ENCODE assay signal across 7 mouse cellular contexts in genomic region chr13:59769296-59770163, GRCm38 (mm10). TPM values are rescaled to one million over a fixed set of nuclear protein-coding genes. Genes with fewer than 3 reads are reported as not detected.
DNase-seq lines count a peak whose midpoint lies in the region; ATAC-seq lines count a peak whose summit lies in the region.

Gene Isca1 (minus strand): TSS chr13:59769810.

- peak within 1 kb of the TSS; percentile 87 for H3K9ac ChIP-seq in midbrain, embryonic 13.5 days (replicated peaks)

- ATAC-seq in granulocyte monocyte progenitor cell, adult 5-6 weeks (replicated peaks; ENCODE audit: poor library complexity, severe bottlenecking), result peak; percentile 80
- ATAC-seq in midbrain, embryonic 13.5 days, result peak; percentile 99

- H3K36me3 ChIP-seq in embryonic facial prominence, embryonic 10.5 days (replicated peaks), result peaks cover 37% of the 10 kb centered on the region
- peaks cover 35% of the 10 kb centered on the region for H3K36me3 ChIP-seq in limb, embryonic 10.5 days
- peaks cover 31% of the 10 kb centered on the region for H3K36me3 ChIP-seq in midbrain, embryonic 13.5 days

- H3K27ac ChIP-seq in embryonic facial prominence, embryonic 10.5 days (replicated peaks), result peak within 1 kb of the TSS; percentile 94
- H3K27ac ChIP-seq in limb, embryonic 10.5 days, result peak within 1 kb of the TSS; percentile 89
- peak within 1 kb of the TSS; percentile 98 for H3K27ac ChIP-seq in midbrain, embryonic 13.5 days

- DNase-seq in adrenal gland, postnatal 10 days, result peak; percentile 100
- peak; percentile 99 for DNase-seq in embryonic facial prominence, embryonic 10.5 days (ENCODE audit: low spot score)
- DNase-seq in kidney, adult 11 months, result peak; percentile 98
- peak; percentile 100 for DNase-seq in limb, embryonic 10.5 days (ENCODE audit: low spot score)
- DNase-seq in spleen, adult 12 weeks (ENCODE audit: low spot score), result peak; percentile 99

- H3K9me3 ChIP-seq in embryonic facial prominence, embryonic 10.5 days, result no peaks in the 10 kb centered on the region
- H3K9me3 ChIP-seq in limb, embryonic 10.5 days (replicated peaks), result no peaks in the 10 kb centered on the region
- no peaks in the 10 kb centered on the region for H3K9me3 ChIP-seq in midbrain, embryonic 13.5 days

- no peaks in the 10 kb centered on the region for H3K27me3 ChIP-seq in embryonic facial prominence, embryonic 10.5 days (replicated peaks; ENCODE audit: low read depth, poor library complexity, severe bottlenecking)
- H3K27me3 ChIP-seq in limb, embryonic 10.5 days (ENCODE audit: low read depth, poor library complexity, severe bottlenecking), result no peaks in the 10 kb centered on the region
- H3K27me3 ChIP-seq in midbrain, embryonic 13.5 days, result no peaks in the 10 kb centered on the region

- H3K4me3 ChIP-seq in embryonic facial prominence, embryonic 10.5 days, result peak within 1 kb of the TSS; percentile 92
- peak within 1 kb of the TSS; percentile 87 for H3K4me3 ChIP-seq in limb, embryonic 10.5 days
- peak within 1 kb of the TSS; percentile 84 for H3K4me3 ChIP-seq in midbrain, embryonic 13.5 days (replicated peaks)

- WGBS in embryonic facial prominence, embryonic 10.5 days, result under 1% methylated on average over 91 of the region's 91 CpGs
- WGBS in limb, embryonic 10.5 days, result under 1% methylated on average over 91 of the region's 91 CpGs
- under 1% methylated on average over 91 of the region's 91 CpGs for WGBS in midbrain, embryonic 13.5 days

- H3K4me2 ChIP-seq in midbrain, embryonic 13.5 days (replicated peaks), result peak within 1 kb of the TSS; percentile 68

- peaks cover 49% of the 10 kb centered on the region for H3K4me1 ChIP-seq in embryonic facial prominence, embryonic 10.5 days
- peaks cover 49% of the 10 kb centered on the region for H3K4me1 ChIP-seq in limb, embryonic 10.5 days
- peaks cover 47% of the 10 kb centered on the region for H3K4me1 ChIP-seq in midbrain, embryonic 13.5 days (replicated peaks)

RNA-seq across cellular contexts. Expression of gene Isca1, which starts in this region (rescaled TPM):
- 100 to 1,000 TPM; 127 to 142 TPM for total RNA-seq in adrenal gland, postnatal 10 days (2021)
- polyA plus RNA-seq in embryonic facial prominence, embryonic 10.5 days (2016; fragmentation: Nextera tagmentation; extraction: Ambion mirVana), result 86.9 and 92.1 TPM in 2 replicates
- 47.4 and 55.1 TPM in 2 replicates for total RNA-seq in granulocyte monocyte progenitor cell, adult 5-6 weeks (2014; fragmentation: Nextera tagmentation)
- 23.4 and 25.8 TPM in 2 replicates for total RNA-seq in granulocyte monocyte progenitor cell, adult 5-6 weeks (2017)
- polyA plus RNA-seq in limb, embryonic 10.5 days (2016; fragmentation: Nextera tagmentation; extraction: Ambion mirVana), result 90.5 and 95.7 TPM in 2 replicates
- polyA plus RNA-seq in midbrain, embryonic 13.5 days (2015; fragmentation: Nextera tagmentation; extraction: Ambion mirVana), result 143 and 146 TPM in 2 replicates

Comparison
In these comparisons a context has a peak if more than half of its experiments do, and no peak if none do; other contexts are left out.
1. Peak in every context shown above with its lines: DNase-seq, ATAC-seq, H3K4me3 ChIP-seq and H3K27ac ChIP-seq.